Mouse (Mus musculus) liver, adult 2 months (tissue): ENCODE results near the gene Ift22.

ENCODE experiments used
- CTCF ChIP-seq: fragments of 200-500 bp; IDR thresholded peaks from 2 replicates; pipeline ENCODE4 v1.5.1; 2011; ENCODE audit warnings: low read depth, low read length, control low read depth
- POLR2A ChIP-seq: fragments of 200-500 bp; IDR thresholded peaks from 2 replicates; pipeline ENCODE4 v1.6.1; 2011; ENCODE audit warnings: low read length, control low read depth; ENCODE audit not compliant: insufficient read depth; ENCODE audit errors: extremely low read depth

- TF ChIP-seq CTCF, result peak; percentile 96
- no peak for TF ChIP-seq POLR2A
Measured at GRCm38 (mm10) chr5:136962501-136962900, 54.6 kb downstream of the Ift22 start.
